Mouse (Mus musculus): Measurements from ENCODE around the gene Mat1a.

DNA sequence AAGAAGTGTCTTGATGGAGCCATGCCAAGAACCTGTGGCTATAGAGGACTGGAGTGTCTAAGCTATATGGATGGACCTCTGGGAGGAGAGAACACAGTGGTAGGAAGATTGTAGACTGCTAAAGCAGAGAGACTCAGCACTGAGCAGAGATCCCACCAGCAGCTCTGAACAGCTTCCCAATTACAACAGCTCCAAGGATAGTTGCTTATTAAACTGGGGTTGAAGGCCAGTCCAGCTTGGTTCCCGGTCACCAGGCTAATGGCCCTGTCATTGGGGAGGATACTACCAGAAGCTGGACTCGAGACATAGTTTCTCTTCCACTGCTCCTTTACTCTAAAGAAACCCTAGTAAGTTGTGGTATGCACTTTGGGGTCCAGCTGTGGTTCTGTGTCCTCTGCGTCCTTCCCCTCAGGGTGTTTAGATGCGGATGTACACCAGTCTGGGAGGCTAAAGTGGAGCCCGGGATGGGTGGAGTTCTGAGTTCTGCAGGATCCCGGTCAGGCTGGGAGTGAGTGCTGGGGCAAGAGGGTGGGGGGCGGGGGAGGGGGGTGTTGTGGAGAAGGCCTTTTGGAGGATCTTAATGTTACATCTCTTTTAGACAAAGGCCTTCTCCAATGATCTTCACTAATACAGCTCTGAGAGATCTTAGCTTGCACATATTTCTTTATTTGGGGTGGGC lies 46.5 kb downstream of the Mat1a start, which contains the start of gene Mbl1:
- no peak for TF ChIP-seq POLR2A (IDR thresholded peaks at IDR 0.05; ENCODE audit: borderline replicate concordance, insufficient read depth, low read length)
- TF ChIP-seq CTCF (IDR thresholded peaks at IDR 0.05; ENCODE audit: borderline replicate concordance, insufficient read depth, low read depth, low read length) = no peak

Data from cerebellum, adult 2 months (tissue).